Mouse (Mus musculus) A20 (cell line): ENCODE data around the gene Rsph1.

Source experiments
- DNase-seq: peaks from one replicate; pipeline ENCODE4 v3.0.0-alpha.2; 2011; ENCODE audit warnings: low read depth, low spot score

Gene Rsph1

GRCm38 (mm10) chr17:31209376-31209930, 67.7 kb downstream of the Rsph1 start:
- no peak for DNase-seq

GRCm38 (mm10) chr17:31208654-31209053, 68.5 kb downstream of the Rsph1 start:
- DNase-seq = no peak

- DNase-seq = no peak
These were observed 69.3 kb downstream of the Rsph1 start, which contains the start of gene Ubash3a for GRCm38 (mm10) chr17:31207771-31208334. Gene Ubash3a, plus strand, starts transcription at chr17:31207873.
